Mouse (Mus musculus) CH12.LX (cell line): ENCODE results near the gene Optc.

Experiments
- CTCF ChIP-seq, 2 experiments: IDR thresholded peaks in 1 of 2; conservative IDR thresholded peaks in 1 of 2; 2 replicates each; pipeline ENCODE4 v1.5.1; 2011 to 2012; ENCODE audit warnings: low read depth in 2 of 2, low read length in 2 of 2, improper control_type of control experiment in 1 of 2, inconsistent platforms in 1 of 2, mild to moderate bottlenecking in 1 of 2, moderate library complexity in 1 of 2
- HCFC1 ChIP-seq: IDR thresholded peaks from 2 replicates; pipeline ENCODE4 v1.6.1; 2012; ENCODE audit warnings: low read depth, mild to moderate bottlenecking, inconsistent platforms, low read length, improper control_type of control experiment
- JUND ChIP-seq: conservative IDR thresholded peaks from 2 replicates; pipeline ENCODE4 v1.6.1; 2011; ENCODE audit warnings: low read depth, low read length, improper control_type of control experiment
- ZKSCAN1 ChIP-seq: IDR thresholded peaks from 2 replicates; pipeline ENCODE4 v1.6.1; 2012; ENCODE audit warnings: low read depth, inconsistent platforms, low read length, improper control_type of control experiment, borderline replicate concordance

GRCm38 (mm10) chr1:133940481-133941092 is 32.8 kb upstream of the Optc start:
- TF ChIP-seq CTCF (conservative IDR thresholded peaks at IDR 0.05 in 1 of 2, IDR thresholded peaks at IDR 0.05 in 1 of 2; ENCODE audit: low read depth in 2 of 2, low read length in 2 of 2) (no peak), JUND (no peak), HCFC1 (no peak), ZKSCAN1 (no peak)
